Mouse (Mus musculus) lung, postnatal 4 days (tissue): ENCODE measurements around the gene Ttyh3.
A peak's percentile ranks its signal among the peaks of the same experiment; 100 is the strongest.

Experiments used
- DNase-seq, 2 experiments: peaks; one replicate each; pipeline ENCODE4 v3.0.0; 2021

Ttyh3 gene

GRCm38 (mm10) chr5:140648519-140649100, at the start of gene Ttyh3:
Gene Ttyh3, minus strand, starts transcription at chr5:140649031.
- no peak for DNase-seq

GRCm38 (mm10) chr5:140695987-140696386, 47.2 kb upstream of the Ttyh3 start:
- DNase-seq, result no peak

GRCm38 (mm10) chr5:140688434-140688833, 39.6 kb upstream of the Ttyh3 start:
- peak; percentile 47 to 82 for DNase-seq

- peak in 1 of 2 experiments; percentile 49 for DNase-seq
These were observed 35.7 kb upstream of the Ttyh3 start for GRCm38 (mm10) chr5:140684343-140685148.

GRCm38 (mm10) chr5:140682113-140682512, 33.3 kb upstream of the Ttyh3 start:
- no peak for DNase-seq

- DNase-seq, result peak in 1 of 2 experiments; percentile 37
These were observed 32.1 kb upstream of the Ttyh3 start for GRCm38 (mm10) chr5:140680950-140681349.

GRCm38 (mm10) chr5:140680051-140680450, 31.2 kb upstream of the Ttyh3 start:
- no peak for DNase-seq

GRCm38 (mm10) chr5:140677137-140677536, 28.3 kb upstream of the Ttyh3 start:
- DNase-seq, result no peak

- no peak for DNase-seq
These were observed 26.8 kb upstream of the Ttyh3 start for GRCm38 (mm10) chr5:140675640-140676039.

GRCm38 (mm10) chr5:140675079-140675478, 26.2 kb upstream of the Ttyh3 start:
- DNase-seq, result peak in 1 of 2 experiments; percentile 51

GRCm38 (mm10) chr5:140674036-140674435, 25.2 kb upstream of the Ttyh3 start:
- no peak for DNase-seq

GRCm38 (mm10) chr5:140672603-140673002, 23.8 kb upstream of the Ttyh3 start:
- peak in 1 of 2 experiments; percentile 42 for DNase-seq

- DNase-seq, result no peak
These were observed 23.3 kb upstream of the Ttyh3 start for GRCm38 (mm10) chr5:140672115-140672514.

GRCm38 (mm10) chr5:140663621-140664180, 14.9 kb upstream of the Ttyh3 start:
- DNase-seq, result peak; percentile 82 to 87

GRCm38 (mm10) chr5:140662741-140663592, 14.1 kb upstream of the Ttyh3 start:
- DNase-seq, result no peak

- no peak for DNase-seq
These were observed 13.2 kb upstream of the Ttyh3 start for GRCm38 (mm10) chr5:140661875-140662643.

GRCm38 (mm10) chr5:140661427-140661826, 12.6 kb upstream of the Ttyh3 start:
- no peak for DNase-seq

- no peak for DNase-seq
These were observed 11.6 kb upstream of the Ttyh3 start for GRCm38 (mm10) chr5:140660398-140660797.

- no peak for DNase-seq
These were observed 10.9 kb upstream of the Ttyh3 start for GRCm38 (mm10) chr5:140659607-140660272.

- DNase-seq, result no peak
These were observed 5.4 kb upstream of the Ttyh3 start for GRCm38 (mm10) chr5:140654096-140654845.

- peak; percentile 67 to 79 for DNase-seq
These were observed 3.8 kb upstream of the Ttyh3 start for GRCm38 (mm10) chr5:140652587-140652986.
